Mouse (Mus musculus) E14TG2a.4 (cell line): ENCODE data around the gene Gm10944.

ENCODE experiments used
- CTCF ChIP-seq: conservative IDR thresholded peaks from 2 replicates; pipeline ENCODE4 v1.5.1; 2014; ENCODE audit warnings: low read length
- NANOG ChIP-seq: IDR thresholded peaks from 2 replicates; pipeline ENCODE4 v1.6.1; 2014; ENCODE audit warnings: borderline replicate concordance, low read length, mixed read lengths

DNA sequence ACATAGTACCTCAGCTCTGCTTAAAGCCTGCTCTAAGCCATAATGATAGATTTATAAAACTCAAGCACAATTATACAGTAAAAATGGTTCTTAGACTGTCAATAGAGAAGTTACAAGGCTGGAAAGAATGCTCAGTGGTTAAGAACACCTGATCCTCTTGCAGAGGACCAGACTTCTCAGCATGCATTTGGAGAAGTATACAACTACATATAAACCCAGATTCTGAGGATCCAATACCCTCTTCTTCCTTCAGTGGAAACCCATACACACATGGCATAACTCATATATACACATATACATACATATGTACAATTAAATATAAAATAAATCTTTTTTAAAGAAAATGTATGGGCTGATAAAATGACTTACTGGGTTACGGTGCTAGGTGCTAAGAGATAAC is at the start of gene Gm10944:
- no peak for TF ChIP-seq CTCF
- TF ChIP-seq NANOG = no peak
